Mouse (Mus musculus) G1E (cell line): ENCODE measurements at regions not wholly inside any gene's neighbourhood (a gene's known extent, or its start where the extent isn't known, plus 50 kb on each side); places are given as distances from the start of the nearest gene placed in this dataset.

ENCODE experiments used
- CTCF ChIP-seq: IDR thresholded peaks from 2 replicates; pipeline ENCODE4 v1.5.1; 2012; ENCODE audit warnings: low read depth, low read length, inconsistent platforms, mixed read lengths
- GATA1 ChIP-seq: IDR thresholded peaks from 2 replicates; pipeline ENCODE4 v1.6.1; 2012; ENCODE audit warnings: borderline replicate concordance, low read length, inconsistent platforms, mixed read lengths
- GATA2 ChIP-seq: IDR thresholded peaks from 2 replicates; pipeline ENCODE4 v1.6.1; 2012; ENCODE audit warnings: low read depth, low read length, inconsistent platforms, borderline replicate concordance
- TAL1 ChIP-seq: conservative IDR thresholded peaks from 2 replicates; pipeline ENCODE4 v1.6.1; 2012; ENCODE audit warnings: low read depth, low read length, inconsistent platforms, mixed read lengths

DNA sequence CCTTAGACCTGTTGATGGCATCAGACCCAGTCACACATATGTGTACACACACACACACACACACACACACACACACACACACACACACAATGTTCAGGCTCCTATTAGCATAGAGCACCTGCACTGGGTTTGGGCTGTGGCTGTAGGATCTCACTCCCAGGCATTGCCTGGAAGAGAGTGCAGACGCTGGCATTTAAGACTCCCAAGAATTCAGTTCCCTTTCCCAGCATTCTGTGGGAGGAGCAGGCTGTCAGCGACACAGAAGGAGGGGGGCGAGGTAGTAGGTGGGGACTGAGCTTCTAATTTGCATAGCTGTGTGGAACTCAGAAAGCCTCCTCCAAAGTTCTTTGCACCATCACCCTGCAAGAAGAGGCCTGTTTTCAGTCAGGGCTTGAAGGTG, 374.2 kb upstream of the Fam49b start:
- no peak for TF ChIP-seq CTCF
- no peak for TF ChIP-seq GATA2
- TF ChIP-seq TAL1, result no peak
- no peak for TF ChIP-seq GATA1
